Mouse (Mus musculus) stomach, postnatal 0 days (tissue): ENCODE measurements at regions not wholly inside any gene's neighbourhood (a gene's known extent, or its start where the extent isn't known, plus 50 kb on each side); places are given as distances from the start of the nearest gene placed in this dataset.

Experiments
- CTCF ChIP-seq: IDR thresholded peaks from 2 replicates; pipeline ENCODE4 v1.5.1; 2016; ENCODE audit warnings: antibody characterized with exemption, low read depth, mild to moderate bottlenecking, moderate library complexity
- EP300 ChIP-seq: optimal IDR thresholded peaks from 2 replicates; pipeline ENCODE3; 2016; ENCODE audit warnings: antibody characterized with exemption

DNA sequence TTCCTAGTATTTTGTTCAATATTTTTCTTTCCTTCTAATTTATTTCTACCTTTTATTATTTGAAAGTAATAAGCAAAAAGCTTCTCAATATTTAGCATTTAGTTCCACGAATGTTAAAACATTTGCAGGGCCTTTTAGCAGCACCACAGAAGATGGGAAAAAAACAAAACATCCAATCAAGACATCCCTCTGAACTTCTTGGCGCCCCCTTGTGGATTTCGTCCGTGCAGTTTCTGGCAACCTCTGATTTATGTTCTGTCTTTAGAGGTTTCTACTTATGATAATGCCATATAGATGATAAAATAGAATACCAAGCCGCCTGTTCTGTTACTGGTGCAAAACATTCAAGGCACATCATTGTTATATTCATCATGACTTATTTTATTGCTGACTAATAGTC, 86.2 kb upstream of the Nudt12 start:
- no peak for TF ChIP-seq EP300
- peak; percentile 73 for TF ChIP-seq CTCF
